Mouse (Mus musculus) neural tube, embryonic 10.5 days (tissue): ENCODE data around the gene Bpi.
A peak's percentile ranks its signal among the peaks of the same experiment; 100 is the strongest.

ENCODE experiments used
- DNase-seq: peaks from one replicate; pipeline ENCODE4 v3.0.0-alpha.2; 2017; ENCODE audit warnings: low spot score; ENCODE audit errors: extremely low spot score

Gene Bpi

GRCm38 (mm10) chr2:158258005-158258418 lies at the start of gene Bpi:
Gene Bpi (plus strand): TSS chr2:158258094.
- no peak for DNase-seq

- DNase-seq, result no peak
Measured at GRCm38 (mm10) chr2:158209776-158210175, 48.1 kb upstream of the Bpi start.

GRCm38 (mm10) chr2:158210503-158210902 lies 47.4 kb upstream of the Bpi start:
- DNase-seq, result no peak

GRCm38 (mm10) chr2:158210958-158211357 lies 46.9 kb upstream of the Bpi start:
- no peak for DNase-seq

GRCm38 (mm10) chr2:158211764-158212471 lies 46.0 kb upstream of the Bpi start:
- no peak for DNase-seq

- DNase-seq, result no peak
Measured at GRCm38 (mm10) chr2:158215283-158216117, 42.4 kb upstream of the Bpi start.

- DNase-seq, result no peak
Measured at GRCm38 (mm10) chr2:158216510-158216909, 41.4 kb upstream of the Bpi start.

- DNase-seq, result no peak
Measured at GRCm38 (mm10) chr2:158219562-158219961, 38.3 kb upstream of the Bpi start.

- DNase-seq, result no peak
Measured at GRCm38 (mm10) chr2:158221446-158222084, 36.3 kb upstream of the Bpi start.

- DNase-seq, result no peak
Measured at GRCm38 (mm10) chr2:158222664-158223063, 35.2 kb upstream of the Bpi start.

- no peak for DNase-seq
Measured at GRCm38 (mm10) chr2:158223497-158223896, 34.4 kb upstream of the Bpi start.

- no peak for DNase-seq
Measured at GRCm38 (mm10) chr2:158225301-158225700, 32.6 kb upstream of the Bpi start.

- peak; percentile 74 for DNase-seq
Measured at GRCm38 (mm10) chr2:158228670-158229502, 29.0 kb upstream of the Bpi start, which contains the start of gene D630003M21Rik. Gene D630003M21Rik (minus strand): TSS chr2:158229222.

- no peak for DNase-seq
Measured at GRCm38 (mm10) chr2:158229503-158229892, 28.4 kb upstream of the Bpi start.

GRCm38 (mm10) chr2:158230617-158231016 lies 27.3 kb upstream of the Bpi start:
- DNase-seq, result no peak

- no peak for DNase-seq
Measured at GRCm38 (mm10) chr2:158231071-158231470, 26.8 kb upstream of the Bpi start.

GRCm38 (mm10) chr2:158232414-158232813 lies 25.5 kb upstream of the Bpi start:
- no peak for DNase-seq

- DNase-seq, result no peak
Measured at GRCm38 (mm10) chr2:158233106-158233505, 24.8 kb upstream of the Bpi start.

- no peak for DNase-seq
Measured at GRCm38 (mm10) chr2:158236698-158237097, 21.2 kb upstream of the Bpi start.

GRCm38 (mm10) chr2:158238101-158238500 lies 19.8 kb upstream of the Bpi start:
- DNase-seq, result no peak

- no peak for DNase-seq
Measured at GRCm38 (mm10) chr2:158241126-158241738, 16.7 kb upstream of the Bpi start.
